Mouse (Mus musculus) midbrain, embryonic 13.5 days (tissue): ENCODE measurements at regions not wholly inside any gene's neighbourhood (a gene's known extent, or its start where the extent isn't known, plus 50 kb on each side); places are given as distances from the start of the nearest gene placed in this dataset.

Experiments used
- ATAC-seq: fragments of 200-750 bp; cut with Nextera tagmentation; 2 replicates; pipeline ENCODE4 v1.8.0; 2017; ENCODE audit warnings: mild to moderate bottlenecking, moderate TSS enrichment, moderate library complexity
- H3K27ac ChIP-seq: fragments of 300-500 bp; sonication (generic); 2 replicates; pipeline ENCODE4 v1.5.1; 2015; ENCODE audit warnings: inconsistent platforms, mild to moderate bottlenecking, moderate library complexity
- H3K27me3 ChIP-seq: fragments of 300-500 bp; sonication (generic); 2 replicates; pipeline ENCODE4 v1.6.1; 2015; ENCODE audit warnings: mild to moderate bottlenecking, inconsistent platforms
- H3K36me3 ChIP-seq: fragments of 300-500 bp; sonication (generic); 2 replicates; pipeline ENCODE4 v1.6.1; 2015; ENCODE audit warnings: mild to moderate bottlenecking, inconsistent platforms
- H3K4me1 ChIP-seq: fragments of 300-500 bp; sonication (generic); replicated peaks from 2 replicates; pipeline ENCODE4 v1.6.1; 2015; ENCODE audit warnings: inconsistent platforms
- H3K4me2 ChIP-seq: fragments of 300-500 bp; sonication (generic); replicated peaks from 2 replicates; pipeline ENCODE4 v1.6.1; 2015; ENCODE audit warnings: moderate library complexity, mild to moderate bottlenecking, inconsistent platforms
- H3K4me3 ChIP-seq: fragments of 300-500 bp; sonication (generic); replicated peaks from 2 replicates; pipeline ENCODE4 v1.5.1; 2015; ENCODE audit warnings: mild to moderate bottlenecking, inconsistent platforms
- H3K9ac ChIP-seq: fragments of 300-500 bp; sonication (generic); replicated peaks from 2 replicates; pipeline ENCODE4 v1.6.1; 2015; ENCODE audit warnings: mild to moderate bottlenecking, inconsistent platforms
- H3K9me3 ChIP-seq: fragments of 300-500 bp; sonication (generic); 2 replicates; pipeline ENCODE4 v1.6.1; 2016; ENCODE audit warnings: mild to moderate bottlenecking, inconsistent platforms
- WGBS: fragments of 180-500 bp; shearing (Covaris S2); methylation state at CpG from one replicate; pipeline ENCODE4 v1.1.7; 2015; 5-methylcytosine and 5-hydroxymethylcytosine counted together

DNA sequence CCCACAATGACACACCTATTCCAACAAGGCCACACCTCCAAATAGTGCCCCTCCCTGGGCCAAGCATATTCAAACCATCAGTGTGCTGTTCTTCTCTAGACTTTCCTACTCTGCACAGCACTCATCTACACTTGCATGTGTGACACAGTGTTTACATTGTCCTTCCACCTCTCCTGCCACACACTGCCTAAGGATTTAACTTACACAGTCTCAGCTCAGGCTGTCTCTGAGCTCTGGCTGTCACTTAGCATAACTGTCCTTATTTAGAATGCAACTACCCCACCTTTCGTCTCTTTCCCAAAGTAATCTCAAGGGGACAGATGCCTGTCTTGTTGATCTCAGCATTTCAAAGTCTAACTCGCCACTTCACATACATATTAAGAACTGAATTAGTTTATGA is 61.2 kb upstream of the Ptprk start:
- ATAC-seq = no peak
- Histone ChIP-seq H3K27me3 (no peaks in the 10 kb centered on the region), H3K36me3 (no peaks in the 10 kb centered on the region), H3K4me2 (no peak overlapping the region), H3K4me1 (no peaks in the 10 kb centered on the region), H3K9me3 (no peaks in the 10 kb centered on the region), H3K4me3 (no peak overlapping the region), H3K27ac (no peak overlapping the region), H3K9ac (no peak overlapping the region)
- 60% methylated on average over 2 of the region's 2 CpGs for WGBS

- no peak for ATAC-seq
- Histone ChIP-seq H3K4me2 (no peak overlapping the region), H3K4me3 (no peak overlapping the region), H3K4me1 (no peaks in the 10 kb centered on the region), H3K36me3 (no peaks in the 10 kb centered on the region), H3K9me3 (no peaks in the 10 kb centered on the region), H3K9ac (no peak overlapping the region), H3K27ac (no peak overlapping the region), H3K27me3 (no peaks in the 10 kb centered on the region)
- 42% methylated on average over 2 of the region's 2 CpGs for WGBS
These were observed 60.3 kb upstream of the Ptprk start for GRCm38 (mm10) chr10:28014306-28014825.
